In genomic region chr12:21472487-21472886, GRCm38 (mm10) we compare ENCODE assay signal across 8 mouse cellular contexts. TPM values are rescaled to one million over a fixed set of nuclear protein-coding genes. Genes with fewer than 3 reads are reported as not detected.
DNase-seq lines count a peak whose midpoint lies in the region; ATAC-seq lines count a peak whose summit lies in the region.
"Had no signal": no experiment of that assay in that cellular context is flagged by ENCODE, and none has a peak within 500 bp of the region (broad histone marks: within the 10 kb centered on the region; RNA-seq: fewer than 3 reads in every experiment).

No protein-coding gene starts in this region.

- no peaks in the 10 kb centered on the region for H3K27me3 ChIP-seq in midbrain, embryonic 15.5 days (replicated peaks)
- H3K27me3 ChIP-seq in midbrain, embryonic 10.5 days (ENCODE audit: low read depth, poor library complexity, severe bottlenecking) = no peaks in the 10 kb centered on the region
- H3K27me3 ChIP-seq: megakaryocyte, embryonic 14.5 days had no signal

- 0 out of 2 replicates have a peak, but pooled peaks have one; percentile 39 for ATAC-seq in midbrain, embryonic 15.5 days (replicated peaks)

- 69% methylated on average over 4 of the region's 4 CpGs for WGBS in midbrain, embryonic 15.5 days
- whole genome bisulfite sequencing in midbrain, embryonic 10.5 days = 66% methylated on average over 4 of the region's 4 CpGs

- H3K27ac ChIP-seq in midbrain, embryonic 15.5 days = no peak overlapping the region
- no peak overlapping the region for H3K27ac ChIP-seq in midbrain, embryonic 10.5 days (replicated peaks)

- no peaks in the 10 kb centered on the region for H3K4me1 ChIP-seq in midbrain, embryonic 15.5 days
- H3K4me1 ChIP-seq in midbrain, embryonic 10.5 days = no peaks in the 10 kb centered on the region

- no peak for DNase-seq in midbrain, embryonic 10.5 days (ENCODE audit: low spot score)
- DNase-seq in cerebellum, adult 11-12 months = peak; percentile 97
- peak; percentile 63 for DNase-seq in heart, adult 8-10 months (ENCODE audit: low spot score)
- DNase-seq in left cerebral cortex, postnatal 25 days (ENCODE audit: low spot score in 2 of 2) = peak; percentile 30 to 69
- DNase-seq in right cerebral cortex, postnatal 14 days = peak; percentile 50
- DNase-seq in urinary bladder, postnatal 25 days (ENCODE audit: low spot score) = no peak

- no peak overlapping the region for H3K4me3 ChIP-seq in midbrain, embryonic 15.5 days
- H3K4me3 ChIP-seq in midbrain, embryonic 10.5 days = no peak overlapping the region
- H3K4me3 ChIP-seq: megakaryocyte, embryonic 14.5 days had no signal

- no peak overlapping the region for H3K4me2 ChIP-seq in midbrain, embryonic 15.5 days

- no peaks in the 10 kb centered on the region for H3K36me3 ChIP-seq in midbrain, embryonic 15.5 days (replicated peaks)
- no peaks in the 10 kb centered on the region for H3K36me3 ChIP-seq in midbrain, embryonic 10.5 days

- H3K9me3 ChIP-seq in midbrain, embryonic 15.5 days = no peaks in the 10 kb centered on the region
- H3K9me3 ChIP-seq in midbrain, embryonic 10.5 days (replicated peaks) = no peaks in the 10 kb centered on the region

- no peak overlapping the region for H3K9ac ChIP-seq in midbrain, embryonic 15.5 days

- intact Hi-C loops in left cerebral cortex, postnatal 25 days (cut with DNase I) = no loop called here

RNA-seq across cellular contexts. Expression of gene Ywhaq, which starts 55.0 kb away (rescaled TPM):
- polyA plus RNA-seq in midbrain, embryonic 15.5 days (2015; fragmentation: Nextera tagmentation; extraction: Ambion mirVana) = 1,072 and 1,086 TPM in 2 replicates
- 1,071 and 1,090 TPM in 2 replicates for polyA plus RNA-seq in midbrain, embryonic 10.5 days (2016; fragmentation: Nextera tagmentation; extraction: Ambion mirVana)
- 10 to 100 TPM; 52.2 to 54.3 (median 53.1) TPM for total RNA-seq in heart, adult 8-10 months (2022)
- total RNA-seq in left cerebral cortex, postnatal 25 days (2021) = 100 to 1,000 TPM; 445 to 481 TPM

Comparison
In these comparisons a context has a peak if more than half of its experiments do, and no peak if none do; other contexts are left out.
1. DNase-seq: peak in cerebellum, adult 11-12 months (single experiment), heart, adult 8-10 months (single experiment), left cerebral cortex, postnatal 25 days (2 of 2) and right cerebral cortex, postnatal 14 days (single experiment); none in midbrain, embryonic 10.5 days (single experiment) and urinary bladder, postnatal 25 days (single experiment).
2. RNA of gene Ywhaq, which starts 55.0 kb away (total RNA-seq): 445 to 481 TPM in left cerebral cortex, postnatal 25 days; 52.2 to 54.3 TPM in heart, adult 8-10 months; every median in the first group is over 4 times any median in the second.